Mouse (Mus musculus): ENCODE measurements around the gene Vegfc.

Gene Vegfc

GRCm38 (mm10) chr8:54077271-54078120 lies at the start of gene Vegfc:
Vegfc (plus strand) TSS chr8:54077606.
- peak; percentile 77 to 78 for DNase-seq

- DNase-seq = no peak
These were observed 42.8 kb upstream of the Vegfc start for GRCm38 (mm10) chr8:54034584-54034983.

- no peak for DNase-seq
These were observed 34.8 kb upstream of the Vegfc start for GRCm38 (mm10) chr8:54042601-54043000.

- DNase-seq = peak in 1 of 2 experiments; percentile 4
These were observed 33.9 kb upstream of the Vegfc start for GRCm38 (mm10) chr8:54043468-54043867.

GRCm38 (mm10) chr8:54053210-54053609 lies 24.2 kb upstream of the Vegfc start:
- DNase-seq = no peak

- DNase-seq = no peak
These were observed 11.9 kb upstream of the Vegfc start for GRCm38 (mm10) chr8:54065492-54065891.

GRCm38 (mm10) chr8:54076301-54076700 lies 1.1 kb upstream of the Vegfc start:
- no peak for DNase-seq

- peak; percentile 84 to 89 for DNase-seq
These were observed 575 bp upstream of the Vegfc start for GRCm38 (mm10) chr8:54076791-54077270.

- DNase-seq = peak; percentile 61 to 65
These were observed 675 bp downstream of the Vegfc start for GRCm38 (mm10) chr8:54078121-54078440.

GRCm38 (mm10) chr8:54079001-54079400 lies 1.6 kb downstream of the Vegfc start:
- DNase-seq = no peak

GRCm38 (mm10) chr8:54079601-54080000 lies 2.2 kb downstream of the Vegfc start:
- DNase-seq = peak; percentile 22 to 28

- DNase-seq = no peak
These were observed 8.5 kb downstream of the Vegfc start for GRCm38 (mm10) chr8:54085896-54086295.

GRCm38 (mm10) chr8:54087114-54087513 lies 9.7 kb downstream of the Vegfc start:
- DNase-seq = no peak

- no peak for DNase-seq
These were observed 11.8 kb downstream of the Vegfc start for GRCm38 (mm10) chr8:54089204-54089603.

GRCm38 (mm10) chr8:54089901-54090300 lies 12.5 kb downstream of the Vegfc start:
- DNase-seq = no peak

- no peak for DNase-seq
These were observed 22.7 kb downstream of the Vegfc start for GRCm38 (mm10) chr8:54100058-54100457.

- DNase-seq = no peak
These were observed 37.2 kb downstream of the Vegfc start for GRCm38 (mm10) chr8:54114581-54114980.

- no peak for DNase-seq
These were observed 42.7 kb downstream of the Vegfc start for GRCm38 (mm10) chr8:54120115-54120514.

GRCm38 (mm10) chr8:54121942-54122341 lies 44.5 kb downstream of the Vegfc start:
- DNase-seq = no peak

GRCm38 (mm10) chr8:54122345-54122744 lies 44.9 kb downstream of the Vegfc start:
- no peak for DNase-seq

- no peak for DNase-seq
These were observed 53.2 kb downstream of the Vegfc start for GRCm38 (mm10) chr8:54130558-54130957.

- peak; percentile 80 to 81 for DNase-seq
These were observed 75.8 kb downstream of the Vegfc start for GRCm38 (mm10) chr8:54153240-54153639.

GRCm38 (mm10) chr8:54163505-54163904 lies 86.1 kb downstream of the Vegfc start:
- DNase-seq = no peak

GRCm38 (mm10) chr8:54185336-54185735 lies 107.9 kb downstream of the Vegfc start:
- DNase-seq = no peak

- peak; percentile 33 to 41 for DNase-seq
These were observed 108.5 kb downstream of the Vegfc start for GRCm38 (mm10) chr8:54185927-54186326.

Measured in cerebellum, postnatal 10 days (tissue).